Mouse (Mus musculus) kidney, postnatal 0 days (tissue): ENCODE measurements around the gene Man1c1. TPM values are rescaled to one million over a fixed set of nuclear protein-coding genes. Genes with fewer than 3 reads are reported as not detected.
A peak's percentile ranks its signal among the peaks of the same experiment; 100 is the strongest.

Experiments
- ATAC-seq: fragments of 200-750 bp; cut with Nextera tagmentation; replicated peaks from 2 replicates; pipeline ENCODE4 v1.8.0; 2017; ENCODE audit warnings: low read depth, moderate number of reproducible peaks, moderate TSS enrichment, moderate library complexity; ENCODE audit not compliant: low FRiP score
- DNase-seq: peaks from one replicate; pipeline ENCODE4 v3.0.0-alpha.2; 2016; ENCODE audit warnings: low spot score
- H3K27ac ChIP-seq: fragments of 300-500 bp; sonication (generic); 2 replicates; pipeline ENCODE4 v1.5.1; 2014; ENCODE audit warnings: mild to moderate bottlenecking
- H3K27me3 ChIP-seq: fragments of 300-500 bp; sonication (generic); 2 replicates; pipeline ENCODE4 v1.6.1; 2014; ENCODE audit warnings: low read length, mixed read lengths; ENCODE audit not compliant: insufficient read depth
- H3K36me3 ChIP-seq: fragments of 300-500 bp; sonication (generic); 2 replicates; pipeline ENCODE4 v1.6.1; 2014; ENCODE audit warnings: low read length, mixed read lengths; ENCODE audit not compliant: insufficient read depth
- H3K4me1 ChIP-seq: fragments of 300-500 bp; sonication (generic); replicated peaks from 2 replicates; pipeline ENCODE4 v1.6.1; 2014; ENCODE audit warnings: antibody characterized with exemption, low read length, mixed read lengths; ENCODE audit not compliant: insufficient read depth
- H3K4me2 ChIP-seq: fragments of 300-500 bp; sonication (generic); 2 replicates; pipeline ENCODE4 v1.6.1; 2014; ENCODE audit warnings: mild to moderate bottlenecking, low read length, moderate library complexity, mixed read lengths
- H3K4me3 ChIP-seq: fragments of 300-500 bp; sonication (generic); replicated peaks from 2 replicates; pipeline ENCODE4 v1.5.1; 2014; ENCODE audit warnings: low read depth, low read length
- H3K9ac ChIP-seq: fragments of 300-500 bp; sonication (generic); 2 replicates; pipeline ENCODE4 v1.6.1; 2014; ENCODE audit warnings: low read depth, low read length
- H3K9me3 ChIP-seq: fragments of 300-500 bp; sonication (generic); replicated peaks from 2 replicates; pipeline ENCODE4 v1.6.1; 2016; ENCODE audit warnings: low read length, inconsistent platforms, mixed read lengths
- CTCF ChIP-seq: IDR thresholded peaks from 2 replicates; pipeline ENCODE4 v1.5.1; 2016; ENCODE audit warnings: antibody characterized with exemption, low read depth, mild to moderate bottlenecking, moderate library complexity
- WGBS: fragments of 180-500 bp; shearing (Covaris S2); extraction: QIAGEN DNeasy Blood & Tissue Kit; methylation state at CpG from one replicate; pipeline ENCODE4 v1.1.7; 2014; 5-methylcytosine and 5-hydroxymethylcytosine counted together
- polyA plus RNA-seq: library from polyadenylated mRNA; unstranded; fragments of >200 nt; fragmentation: Nextera tagmentation; extraction: Ambion mirVana; gene quantifications from 2 replicates; pipeline ENCODE4 v1.2.1, GENCODE M21; 2015

Man1c1 gene
- polyA plus RNA-seq, 1 experiment from 2014 or later, result 3.2 TPM

DNA sequence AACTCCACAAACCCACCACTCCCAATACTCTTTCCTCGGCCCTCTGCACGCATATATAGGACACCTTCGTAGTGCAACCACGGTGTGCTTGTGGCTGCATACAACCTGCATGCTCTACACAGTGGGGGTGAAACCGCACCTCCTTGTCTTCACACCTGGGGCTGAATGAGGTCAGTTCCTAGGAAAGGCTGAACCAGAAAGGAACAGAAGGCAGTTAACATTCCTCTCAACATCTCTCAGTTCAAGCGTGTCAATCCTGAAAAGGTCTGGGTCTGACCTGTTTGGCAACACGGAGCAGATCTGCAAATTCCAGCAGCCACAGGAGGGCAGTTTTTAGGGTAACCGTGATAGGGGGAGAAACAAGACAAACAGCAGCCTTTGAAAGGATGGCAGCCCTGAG, 21.7 kb downstream of the Man1c1 start:
- peak; percentile 41 for DNase-seq
- Histone ChIP-seq H3K36me3 (no peaks in the 10 kb centered on the region), H3K9ac (no peak overlapping the region), H3K27ac (peak overlapping the region; percentile 66), H3K4me2 (no peak overlapping the region; the same call in 1 of the 2 replicates), H3K4me1 (peaks cover 12% of the 10 kb centered on the region), H3K27me3 (no peaks in the 10 kb centered on the region), H3K4me3 (no peak overlapping the region), H3K9me3 (no peaks in the 10 kb centered on the region)
- 0 out of 2 replicates have a peak, but pooled peaks have one; percentile 27 for ATAC-seq
- TF ChIP-seq CTCF, result 0 out of 2 replicates have a peak, but pooled peaks have one; percentile 6
- WGBS, result 57% methylated on average over 8 of the region's 8 CpGs

DNA sequence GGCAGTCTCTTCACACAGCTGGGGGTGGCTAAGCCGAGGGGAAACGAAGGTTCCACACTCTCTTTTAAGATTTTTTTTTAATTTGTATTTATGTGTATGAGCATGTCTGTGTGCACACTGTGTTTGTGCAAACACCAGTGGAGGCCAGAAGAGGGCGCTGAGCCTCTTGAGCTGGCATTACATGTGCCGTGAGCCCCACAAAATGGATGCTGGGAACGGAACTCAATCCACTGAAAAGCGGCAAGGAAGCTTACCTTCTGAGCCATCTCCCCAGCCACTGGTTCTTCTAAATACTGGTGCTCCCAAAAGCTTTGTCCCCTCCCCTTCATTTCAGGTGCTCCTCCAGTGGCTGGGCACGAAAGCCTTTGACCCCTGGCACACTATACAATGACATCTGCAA, 22.3 kb downstream of the Man1c1 start:
- 92% methylated on average over 7 of the region's 7 CpGs for WGBS
- Histone ChIP-seq H3K27ac (no peak overlapping the region), H3K4me3 (no peak overlapping the region), H3K4me2 (no peak overlapping the region), H3K4me1 (peaks cover 12% of the 10 kb centered on the region), H3K27me3 (no peaks in the 10 kb centered on the region), H3K36me3 (no peaks in the 10 kb centered on the region), H3K9me3 (no peaks in the 10 kb centered on the region), H3K9ac (no peak overlapping the region)
- DNase-seq (no peak), ATAC-seq (0 out of 2 replicates have a peak, but pooled peaks have one; percentile 6)
- peak; percentile 37; the same call in 1 of the 2 replicates for TF ChIP-seq CTCF

DNA sequence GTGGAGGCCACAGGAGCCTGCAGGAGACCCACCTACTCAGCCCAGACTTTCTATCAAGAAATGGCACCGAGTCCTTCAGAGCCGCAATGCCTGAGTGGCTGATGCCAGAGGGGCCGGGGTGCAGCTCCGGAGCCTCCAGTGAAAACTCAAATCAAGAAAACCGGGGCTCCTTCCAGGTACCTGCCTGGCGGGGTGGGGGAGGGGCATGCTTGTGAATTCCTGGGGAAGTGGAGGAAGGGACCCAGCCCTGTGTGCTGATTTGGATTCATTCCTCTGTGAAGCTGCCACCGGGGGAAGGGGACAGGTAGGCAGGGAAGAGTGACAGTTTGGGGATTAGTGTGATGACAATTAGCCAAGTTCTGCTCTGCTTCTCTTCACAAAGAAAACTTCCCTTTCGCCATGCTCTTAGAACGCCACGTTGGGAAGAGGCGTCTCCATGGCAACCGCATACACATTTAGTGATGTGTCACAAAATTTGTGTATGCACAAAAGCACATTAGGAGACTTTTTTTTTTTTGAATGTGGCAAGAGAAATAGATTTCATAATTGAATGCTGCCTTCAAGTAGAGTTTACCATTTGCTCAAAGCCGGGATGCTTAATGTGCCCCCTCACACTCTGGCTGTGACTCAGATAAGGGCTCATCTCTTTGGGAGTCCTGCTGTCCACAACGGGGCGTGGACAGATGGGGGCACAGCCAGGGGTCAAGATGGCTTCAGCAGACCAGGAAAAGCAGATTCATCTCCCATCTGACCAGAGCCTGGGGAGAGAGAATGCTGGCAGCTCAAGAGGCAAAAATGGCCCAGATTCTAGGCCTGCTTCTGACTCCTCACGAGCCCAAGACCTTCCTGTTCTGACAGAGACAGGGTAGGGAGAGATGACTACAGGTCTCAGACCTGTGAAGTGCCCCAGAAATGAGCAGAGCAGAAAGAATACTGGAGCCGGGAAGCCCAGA, 26.3 kb downstream of the Man1c1 start:
- Histone ChIP-seq H3K27ac (no peak overlapping the region), H3K36me3 (no peaks in the 10 kb centered on the region), H3K4me1 (peaks cover 11% of the 10 kb centered on the region), H3K9ac (no peak overlapping the region), H3K4me3 (no peak overlapping the region), H3K4me2 (no peak overlapping the region), H3K27me3 (no peaks in the 10 kb centered on the region), H3K9me3 (no peaks in the 10 kb centered on the region)
- ATAC-seq (no peak), DNase-seq (no peak)
- TF ChIP-seq CTCF, result no peak
- 58% methylated on average over 17 of the region's 17 CpGs for WGBS

DNA sequence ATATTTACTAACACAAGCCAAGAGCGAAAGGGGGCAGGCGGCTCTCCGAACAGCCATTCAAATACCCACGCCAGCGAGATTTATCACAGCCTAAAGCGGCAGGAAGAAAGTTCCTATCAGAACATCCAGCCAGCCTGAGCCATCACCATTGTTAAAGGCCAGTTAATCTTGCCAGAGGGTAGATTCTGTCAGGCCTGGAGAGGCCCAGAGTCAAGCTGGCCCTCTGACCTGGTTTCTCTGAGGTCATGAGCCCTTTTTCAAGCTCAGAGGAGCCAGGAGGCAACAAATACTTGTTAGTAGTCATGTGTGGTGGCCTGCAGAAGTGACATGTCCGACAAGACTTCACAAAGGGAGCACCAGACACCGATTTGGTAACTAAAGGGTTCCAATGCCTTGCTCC, 28.3 kb downstream of the Man1c1 start:
- Histone ChIP-seq H3K9ac (no peak overlapping the region), H3K27ac (no peak overlapping the region), H3K36me3 (no peaks in the 10 kb centered on the region), H3K4me1 (peaks cover 7% of the 10 kb centered on the region), H3K4me2 (no peak overlapping the region), H3K27me3 (no peaks in the 10 kb centered on the region), H3K4me3 (no peak overlapping the region), H3K9me3 (no peaks in the 10 kb centered on the region)
- ATAC-seq, result no peak
- 56% methylated on average over 8 of the region's 8 CpGs for WGBS
- DNase-seq, result no peak
- no peak for TF ChIP-seq CTCF

DNA sequence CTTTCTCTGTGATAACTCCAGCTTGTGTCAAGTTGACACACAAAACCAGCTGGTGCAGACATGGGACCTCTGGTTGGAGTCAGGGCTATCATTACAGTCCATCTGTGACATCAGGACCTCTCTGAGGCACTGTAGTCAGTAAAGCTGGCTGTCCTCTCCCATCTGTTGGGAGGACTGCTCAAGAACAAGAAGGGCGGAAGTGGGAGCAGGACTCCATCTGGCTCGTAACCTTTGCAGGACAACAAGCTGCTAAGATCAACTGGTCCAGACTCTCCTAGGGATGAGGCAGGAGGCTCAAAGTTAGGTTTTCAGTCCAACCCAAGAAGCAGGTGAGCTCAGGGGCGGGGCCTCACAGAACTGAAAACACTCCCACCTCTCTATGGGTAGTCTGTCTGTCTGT, 29.1 kb downstream of the Man1c1 start:
- WGBS, result 84% methylated on average over 3 of the region's 3 CpGs
- peaks cover 10% of the 10 kb centered on the region for H3K4me1 ChIP-seq

DNA sequence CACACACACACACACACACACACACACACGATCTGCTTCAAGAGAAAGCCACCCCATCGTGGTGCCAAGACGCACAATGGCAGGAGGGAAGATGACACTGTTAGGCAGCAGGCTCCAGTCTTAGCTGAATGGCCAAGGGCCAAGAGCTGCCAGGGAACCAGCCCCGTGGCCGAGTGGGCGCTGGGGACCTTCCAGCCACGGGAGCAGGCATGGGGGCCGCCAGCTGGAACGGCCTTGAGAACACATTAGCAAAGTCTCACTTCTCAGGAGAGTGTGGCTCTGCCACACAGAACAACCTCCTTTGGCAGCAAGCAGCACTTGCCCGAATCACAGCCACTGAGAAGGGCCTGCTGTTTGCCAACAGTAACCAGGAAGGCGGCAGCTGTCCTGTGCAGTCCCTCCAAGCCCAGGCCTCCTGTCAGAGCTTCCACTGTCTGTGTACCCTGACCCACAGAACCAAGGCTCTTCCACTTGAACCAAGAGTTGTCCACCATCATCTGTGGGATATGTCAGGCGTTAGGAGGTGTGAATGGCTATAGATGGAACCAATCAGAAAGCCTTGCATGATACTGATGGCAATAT, 30.1 kb downstream of the Man1c1 start:
- no peak for DNase-seq
- no peak overlapping the region for H3K4me3 ChIP-seq
- no peak overlapping the region for H3K9ac ChIP-seq
- H3K36me3 ChIP-seq, result no peaks in the 10 kb centered on the region
- no peaks in the 10 kb centered on the region for H3K9me3 ChIP-seq
- no peak overlapping the region for H3K27ac ChIP-seq
- TF ChIP-seq CTCF, result no peak
- 72% methylated on average over 12 of the region's 12 CpGs for WGBS
- no peaks in the 10 kb centered on the region for H3K27me3 ChIP-seq
- no peak overlapping the region for H3K4me2 ChIP-seq
- H3K4me1 ChIP-seq, result peaks cover 15% of the 10 kb centered on the region
- no peak for ATAC-seq

More for the DNA sequence above, 29.1 kb downstream of the Man1c1 start:
- no peak for DNase-seq
- Histone ChIP-seq H3K9me3 (no peaks in the 10 kb centered on the region), H3K36me3 (no peaks in the 10 kb centered on the region), H3K9ac (no peak overlapping the region), H3K4me2 (no peak overlapping the region), H3K27ac (no peak overlapping the region), H3K27me3 (no peaks in the 10 kb centered on the region), H3K4me3 (no peak overlapping the region)
- no peak for TF ChIP-seq CTCF
- ATAC-seq, result no peak
